Mouse (Mus musculus) lung, embryonic 16.5 days (tissue): ENCODE measurements around the gene Dlgap1. TPM values are rescaled to one million over a fixed set of nuclear protein-coding genes. Genes with fewer than 3 reads are reported as not detected.

Experiments
- ATAC-seq: fragments of 200-750 bp; cut with Nextera tagmentation; 2 replicates; pipeline ENCODE4 v1.8.0; 2017; ENCODE audit warnings: low read depth, mild to moderate bottlenecking, moderate library complexity
- H3K27ac ChIP-seq: fragments of 300-500 bp; sonication (generic); 2 replicates; pipeline ENCODE4 v1.5.1; 2014; ENCODE audit warnings: mild to moderate bottlenecking, control low read depth, low read length
- H3K27me3 ChIP-seq: fragments of 300-500 bp; sonication (generic); 2 replicates; pipeline ENCODE4 v1.6.1; 2014; ENCODE audit warnings: low read depth, low read length, mixed read lengths; ENCODE audit not compliant: control insufficient read depth, insufficient read depth
- H3K36me3 ChIP-seq: fragments of 300-500 bp; sonication (generic); 2 replicates; pipeline ENCODE4 v1.6.1; 2014; ENCODE audit warnings: low read length; ENCODE audit not compliant: control insufficient read depth, insufficient read depth
- H3K4me1 ChIP-seq: fragments of 300-500 bp; sonication (generic); replicated peaks from 2 replicates; pipeline ENCODE4 v1.6.1; 2014; ENCODE audit warnings: low read length, mixed read lengths; ENCODE audit not compliant: control insufficient read depth, insufficient read depth
- H3K4me2 ChIP-seq: fragments of 300-500 bp; sonication (generic); 2 replicates; pipeline ENCODE4 v1.6.1; 2014; ENCODE audit warnings: low read depth, low read length, control low read depth
- H3K4me3 ChIP-seq: fragments of 300-500 bp; sonication (generic); 2 replicates; pipeline ENCODE4 v1.5.1; 2014; ENCODE audit warnings: mild to moderate bottlenecking, low read length, control low read depth
- H3K9ac ChIP-seq: fragments of 300-500 bp; sonication (generic); 2 replicates; pipeline ENCODE4 v1.6.1; 2014; ENCODE audit warnings: low read length, control low read depth
- H3K9me3 ChIP-seq: fragments of 300-500 bp; sonication (generic); 2 replicates; pipeline ENCODE4 v1.6.1; 2016; ENCODE audit warnings: low read length; ENCODE audit not compliant: control insufficient read depth
- WGBS: fragments of 180-500 bp; shearing (Covaris S2); extraction: QIAGEN DNeasy Blood & Tissue Kit; methylation state at CpG from one replicate; pipeline ENCODE4 v1.1.7; 2014; 5-methylcytosine and 5-hydroxymethylcytosine counted together
- polyA plus RNA-seq: library from polyadenylated mRNA; unstranded; fragments of >200 nt; fragmentation: Nextera tagmentation; extraction: Ambion mirVana; gene quantifications from 2 replicates; pipeline ENCODE4 v1.2.1, GENCODE M21; 2015

Gene Dlgap1
- polyA plus RNA-seq, 1 experiment from 2014 or later: 0.70 TPM

GRCm38 (mm10) chr17:70626925-70627324, 658.1 kb downstream of the Dlgap1 start:
- no peak for ATAC-seq

GRCm38 (mm10) chr17:70629653-70630378, 660.9 kb downstream of the Dlgap1 start:
- Histone ChIP-seq H3K36me3 (no peaks in the 10 kb centered on the region), H3K9me3 (no peaks in the 10 kb centered on the region), H3K4me2 (no peak overlapping the region), H3K4me1 (no peaks in the 10 kb centered on the region; the same call in 1 of the 2 replicates), H3K27ac (peak overlapping the region; percentile 56; the same call in 1 of the 2 replicates), H3K27me3 (no peaks in the 10 kb centered on the region), H3K9ac (no peak overlapping the region), H3K4me3 (no peak overlapping the region)
- peak; percentile 92 for ATAC-seq
- 43% methylated on average over 6 of the region's 6 CpGs for WGBS

More at GRCm38 (mm10) chr17:70626925-70627324, 658.1 kb downstream of the Dlgap1 start:
- Histone ChIP-seq H3K4me3 (no peak overlapping the region), H3K9ac (no peak overlapping the region), H3K27ac (no peak overlapping the region), H3K4me2 (no peak overlapping the region), H3K36me3 (no peaks in the 10 kb centered on the region), H3K27me3 (no peaks in the 10 kb centered on the region), H3K9me3 (no peaks in the 10 kb centered on the region), H3K4me1 (no peaks in the 10 kb centered on the region; the same call in 1 of the 2 replicates)
- WGBS: 64% methylated on average over 6 of the region's 6 CpGs

- H3K4me3 ChIP-seq: no peak overlapping the region
- peak; percentile 63; the same call in 1 of the 2 replicates for ATAC-seq
- H3K27me3 ChIP-seq: no peaks in the 10 kb centered on the region
- no peaks in the 10 kb centered on the region for H3K9me3 ChIP-seq
- no peak overlapping the region for H3K4me2 ChIP-seq
- H3K27ac ChIP-seq: no peak overlapping the region
- no peak overlapping the region for H3K9ac ChIP-seq
- H3K36me3 ChIP-seq: no peaks in the 10 kb centered on the region
- no peaks in the 10 kb centered on the region; the same call in 1 of the 2 replicates for H3K4me1 ChIP-seq
- WGBS: 14% methylated on average over 9 of the region's 9 CpGs
Measured at GRCm38 (mm10) chr17:70633181-70633944, 664.5 kb downstream of the Dlgap1 start.

- Histone ChIP-seq H3K4me2 (no peak overlapping the region), H3K36me3 (no peaks in the 10 kb centered on the region), H3K9me3 (no peaks in the 10 kb centered on the region), H3K27me3 (no peaks in the 10 kb centered on the region), H3K27ac (no peak overlapping the region), H3K4me3 (no peak overlapping the region), H3K4me1 (no peaks in the 10 kb centered on the region), H3K9ac (no peak overlapping the region)
- ATAC-seq: no peak
- WGBS: 65% methylated on average over 1 of the region's 1 CpGs
Measured at GRCm38 (mm10) chr17:70643211-70643610, 674.3 kb downstream of the Dlgap1 start.

- WGBS: 32% methylated on average over 4 of the region's 4 CpGs
- no peaks in the 10 kb centered on the region for H3K36me3 ChIP-seq
- H3K4me3 ChIP-seq: no peak overlapping the region
- no peak overlapping the region for H3K4me2 ChIP-seq
- no peak for ATAC-seq
- no peak overlapping the region for H3K27ac ChIP-seq
- H3K4me1 ChIP-seq: no peaks in the 10 kb centered on the region
- peaks cover 7% of the 10 kb centered on the region; the same call in 1 of the 2 replicates for H3K9me3 ChIP-seq
- H3K9ac ChIP-seq: no peak overlapping the region
- no peaks in the 10 kb centered on the region for H3K27me3 ChIP-seq
Measured at GRCm38 (mm10) chr17:70646641-70647040, 677.8 kb downstream of the Dlgap1 start.

GRCm38 (mm10) chr17:70661382-70661781, 692.5 kb downstream of the Dlgap1 start:
- H3K9ac ChIP-seq: no peak overlapping the region
- no peaks in the 10 kb centered on the region for H3K27me3 ChIP-seq
- no peak overlapping the region for H3K4me2 ChIP-seq
- H3K4me1 ChIP-seq: no peaks in the 10 kb centered on the region
- ATAC-seq: no peak
- H3K9me3 ChIP-seq: no peaks in the 10 kb centered on the region
- H3K4me3 ChIP-seq: no peak overlapping the region
- no peak overlapping the region for H3K27ac ChIP-seq
- H3K36me3 ChIP-seq: no peaks in the 10 kb centered on the region
- WGBS: 44% methylated on average over 3 of the region's 3 CpGs

GRCm38 (mm10) chr17:70663992-70664391, 695.1 kb downstream of the Dlgap1 start:
- H3K4me1 ChIP-seq: no peaks in the 10 kb centered on the region
- no peak overlapping the region for H3K4me2 ChIP-seq
- no peaks in the 10 kb centered on the region for H3K36me3 ChIP-seq
- no peak overlapping the region for H3K9ac ChIP-seq
- no peaks in the 10 kb centered on the region for H3K27me3 ChIP-seq
- H3K27ac ChIP-seq: no peak overlapping the region
- no peak for ATAC-seq
- 50% methylated on average over 6 of the region's 6 CpGs for WGBS
- no peak overlapping the region for H3K4me3 ChIP-seq
- no peaks in the 10 kb centered on the region for H3K9me3 ChIP-seq

- no peak overlapping the region for H3K27ac ChIP-seq
- no peaks in the 10 kb centered on the region for H3K9me3 ChIP-seq
- no peaks in the 10 kb centered on the region for H3K4me1 ChIP-seq
- no peak overlapping the region for H3K4me3 ChIP-seq
- no peaks in the 10 kb centered on the region for H3K36me3 ChIP-seq
- ATAC-seq: no peak
- H3K4me2 ChIP-seq: no peak overlapping the region
- H3K27me3 ChIP-seq: no peaks in the 10 kb centered on the region
- H3K9ac ChIP-seq: no peak overlapping the region
Measured at GRCm38 (mm10) chr17:70664484-70665040, 695.7 kb downstream of the Dlgap1 start.

GRCm38 (mm10) chr17:70673985-70674384, 705.1 kb downstream of the Dlgap1 start:
- Histone ChIP-seq H3K4me2 (no peak overlapping the region), H3K4me3 (no peak overlapping the region), H3K9ac (no peak overlapping the region), H3K36me3 (no peaks in the 10 kb centered on the region), H3K27me3 (no peaks in the 10 kb centered on the region), H3K27ac (no peak overlapping the region), H3K4me1 (no peaks in the 10 kb centered on the region), H3K9me3 (no peaks in the 10 kb centered on the region)
- 86% methylated on average over 13 of the region's 13 CpGs for WGBS
- ATAC-seq: no peak
